Mouse (Mus musculus) embryonic facial prominence, embryonic 15.5 days (tissue): ENCODE measurements around the gene Ppm1n. TPM values are rescaled to one million over a fixed set of nuclear protein-coding genes. Genes with fewer than 3 reads are reported as not detected.

ENCODE experiments used
- ATAC-seq: fragments of 200-750 bp; cut with Nextera tagmentation; 2 replicates; pipeline ENCODE4 v1.8.0; 2017; ENCODE audit warnings: low read depth, moderate TSS enrichment; ENCODE audit not compliant: insufficient number of reproducible peaks, low FRiP score, low TSS enrichment
- H3K27ac ChIP-seq: fragments of 300-500 bp; sonication (generic); replicated peaks from 2 replicates; pipeline ENCODE4 v1.5.1; 2015; ENCODE audit warnings: mild to moderate bottlenecking, inconsistent platforms
- H3K27me3 ChIP-seq: fragments of 300-500 bp; sonication (generic); 2 replicates; pipeline ENCODE4 v1.6.1; 2015; ENCODE audit warnings: inconsistent platforms
- H3K36me3 ChIP-seq: fragments of 300-500 bp; sonication (generic); 2 replicates; pipeline ENCODE4 v1.6.1; 2015; ENCODE audit warnings: mild to moderate bottlenecking, inconsistent platforms
- H3K4me1 ChIP-seq: fragments of 300-500 bp; sonication (generic); 2 replicates; pipeline ENCODE4 v1.6.1; 2015; ENCODE audit warnings: inconsistent platforms
- H3K4me2 ChIP-seq: fragments of 300-500 bp; sonication (generic); replicated peaks from 2 replicates; pipeline ENCODE4 v1.6.1; 2015; ENCODE audit warnings: mild to moderate bottlenecking, inconsistent platforms
- H3K4me3 ChIP-seq: fragments of 300-500 bp; sonication (generic); replicated peaks from 2 replicates; pipeline ENCODE4 v1.5.1; 2015; ENCODE audit warnings: mild to moderate bottlenecking, inconsistent platforms
- H3K9ac ChIP-seq: fragments of 300-500 bp; sonication (generic); 2 replicates; pipeline ENCODE4 v1.6.1; 2015; ENCODE audit warnings: inconsistent platforms
- H3K9me3 ChIP-seq: fragments of 300-500 bp; sonication (generic); replicated peaks from 2 replicates; pipeline ENCODE4 v1.6.1; 2016; ENCODE audit warnings: inconsistent platforms
- WGBS: fragments of 180-500 bp; shearing (Covaris S2); methylation state at CpG from one replicate; pipeline ENCODE4 v1.1.7; 2015; 5-methylcytosine and 5-hydroxymethylcytosine counted together
- polyA plus RNA-seq: library from polyadenylated mRNA; unstranded; fragments of >200 nt; fragmentation: Nextera tagmentation; extraction: Ambion mirVana; gene quantifications from 2 replicates; pipeline ENCODE4 v1.2.1, GENCODE M21; 2015

Gene Ppm1n
- polyA plus RNA-seq, 1 experiment from 2014 or later: 0.41 TPM

DNA sequence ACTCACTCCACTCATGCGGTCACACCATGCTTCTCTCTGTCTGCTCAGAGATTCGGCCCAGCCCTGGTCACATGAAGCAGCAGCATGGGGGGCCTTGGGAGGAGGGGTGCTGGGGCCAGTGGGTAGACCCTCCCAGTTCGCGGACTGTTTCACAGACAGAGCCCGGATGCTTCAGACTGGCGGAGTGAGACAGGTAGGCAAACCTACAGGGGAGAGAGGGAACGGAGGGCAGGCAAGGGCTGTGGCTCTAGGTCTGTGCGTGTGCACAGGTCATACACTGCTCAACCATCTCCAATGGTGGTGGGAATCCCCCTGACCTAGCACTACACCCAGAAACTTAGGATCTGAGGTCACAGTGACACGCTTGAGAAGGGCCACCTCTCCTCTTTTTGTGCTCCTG lies 39.6 kb upstream of the Ppm1n start:
- 15% methylated on average over 9 of the region's 9 CpGs for WGBS
- Histone ChIP-seq H3K4me3 (peak overlapping the region; percentile 57), H3K27me3 (peaks cover 16% of the 10 kb centered on the region), H3K4me1 (peaks cover 17% of the 10 kb centered on the region), H3K27ac (no peak overlapping the region), H3K4me2 (peak overlapping the region; percentile 90), H3K9ac (peak overlapping the region; percentile 33; the same call in 1 of the 2 replicates), H3K9me3 (no peaks in the 10 kb centered on the region), H3K36me3 (no peaks in the 10 kb centered on the region)
- peak; percentile 26 for ATAC-seq

DNA sequence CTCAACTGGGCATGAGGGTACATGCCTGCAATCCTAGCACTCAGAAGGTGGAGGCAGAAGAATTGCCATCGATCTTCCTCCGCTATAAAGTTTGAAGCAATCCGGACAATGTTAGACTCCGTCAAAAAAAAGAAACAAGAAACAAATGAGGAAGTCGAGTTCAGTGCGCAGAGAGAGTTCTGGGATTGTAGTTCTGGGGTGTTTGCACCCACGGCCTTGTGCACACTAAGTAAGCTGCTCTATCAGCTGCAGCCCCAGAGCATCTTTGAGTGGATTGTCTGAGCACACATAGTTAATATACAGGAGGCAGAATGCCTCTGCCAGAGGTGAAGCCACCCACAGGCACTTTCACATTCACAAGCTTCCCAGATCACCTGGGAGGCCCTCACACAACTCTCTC lies 38.8 kb upstream of the Ppm1n start:
- no peak overlapping the region for H3K27ac ChIP-seq
- peaks cover 17% of the 10 kb centered on the region for H3K4me1 ChIP-seq
- 68% methylated on average over 7 of the region's 7 CpGs for WGBS
- H3K9ac ChIP-seq: no peak overlapping the region
- H3K36me3 ChIP-seq: no peaks in the 10 kb centered on the region
- H3K27me3 ChIP-seq: peaks cover 23% of the 10 kb centered on the region
- no peak overlapping the region for H3K4me3 ChIP-seq
- no peaks in the 10 kb centered on the region for H3K9me3 ChIP-seq
- H3K4me2 ChIP-seq: no peak overlapping the region
- ATAC-seq: no peak

GRCm38 (mm10) chr7:19318201-19318600 lies 38.3 kb upstream of the Ppm1n start:
- Histone ChIP-seq H3K9me3 (no peaks in the 10 kb centered on the region), H3K4me2 (no peak overlapping the region), H3K27ac (no peak overlapping the region), H3K4me1 (peaks cover 17% of the 10 kb centered on the region), H3K27me3 (peaks cover 23% of the 10 kb centered on the region), H3K4me3 (no peak overlapping the region), H3K36me3 (no peaks in the 10 kb centered on the region), H3K9ac (no peak overlapping the region)
- WGBS: 65% methylated on average over 2 of the region's 2 CpGs
- no peak for ATAC-seq

DNA sequence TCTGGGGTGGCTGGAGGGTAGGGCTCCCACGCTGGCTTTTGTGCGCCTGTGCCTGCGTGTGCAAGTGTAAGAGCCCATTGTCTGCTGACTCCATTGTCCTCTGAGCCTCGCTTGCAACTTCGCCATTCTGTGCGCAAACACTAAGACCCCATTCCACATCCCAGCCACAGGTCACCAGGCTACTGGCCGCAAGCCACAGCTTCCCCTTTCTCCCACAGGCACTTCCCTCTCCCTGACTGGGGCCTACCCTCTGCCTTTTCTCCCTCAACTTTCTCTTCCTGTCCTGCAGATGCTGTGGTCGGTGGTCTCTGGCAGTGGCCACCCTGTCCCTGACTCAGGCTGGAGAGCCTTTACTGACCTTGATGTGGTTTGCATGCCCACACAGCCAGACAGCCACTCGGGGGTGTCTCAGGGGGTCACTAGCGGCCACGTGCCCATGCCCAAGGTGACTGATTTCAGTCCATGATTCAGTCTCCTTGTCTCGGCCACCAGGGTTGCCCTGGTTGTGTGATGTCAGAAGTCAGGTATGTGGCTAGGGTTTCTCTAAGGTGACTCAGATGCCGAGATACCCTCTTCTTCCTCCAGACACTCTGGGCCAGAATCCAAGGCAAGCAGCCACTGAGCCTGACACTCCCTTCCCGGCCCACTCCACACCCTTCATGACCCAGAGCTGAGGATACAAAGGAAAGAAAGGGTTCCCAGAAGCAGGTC lies 36.7 kb upstream of the Ppm1n start:
- no peak overlapping the region for H3K9ac ChIP-seq
- H3K27me3 ChIP-seq: peaks cover 23% of the 10 kb centered on the region
- H3K4me2 ChIP-seq: no peak overlapping the region
- no peak overlapping the region for H3K4me3 ChIP-seq
- peaks cover 13% of the 10 kb centered on the region for H3K4me1 ChIP-seq
- no peak for ATAC-seq
- 59% methylated on average over 14 of the region's 14 CpGs for WGBS
- no peaks in the 10 kb centered on the region for H3K9me3 ChIP-seq
- H3K36me3 ChIP-seq: no peaks in the 10 kb centered on the region
- H3K27ac ChIP-seq: no peak overlapping the region

DNA sequence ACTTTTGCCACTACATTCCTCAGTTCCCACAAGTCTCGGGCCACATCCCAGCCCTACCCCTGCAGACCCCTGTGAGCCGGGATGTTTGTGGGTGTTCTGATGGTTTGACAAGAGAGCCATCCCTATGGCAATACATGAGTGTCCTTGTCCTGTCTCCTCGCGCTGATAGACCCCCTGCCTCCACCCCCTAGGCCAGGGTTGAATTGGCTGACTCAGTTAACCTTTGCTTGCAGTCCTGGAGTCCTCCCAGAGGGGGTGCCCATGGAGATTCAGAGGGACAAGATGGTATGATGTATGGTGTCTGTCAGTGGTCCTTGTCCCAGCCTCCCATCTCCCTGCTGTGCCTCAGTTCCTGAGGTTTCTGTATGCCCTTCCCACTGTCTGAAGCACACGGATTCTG lies 34.2 kb upstream of the Ppm1n start:
- Histone ChIP-seq H3K4me3 (no peak overlapping the region), H3K4me2 (no peak overlapping the region), H3K27me3 (peaks cover 23% of the 10 kb centered on the region), H3K36me3 (no peaks in the 10 kb centered on the region), H3K9ac (no peak overlapping the region), H3K27ac (no peak overlapping the region), H3K4me1 (peaks cover 10% of the 10 kb centered on the region), H3K9me3 (no peaks in the 10 kb centered on the region)
- no peak for ATAC-seq
- 42% methylated on average over 5 of the region's 5 CpGs for WGBS

GRCm38 (mm10) chr7:19311991-19312390 lies 32.1 kb upstream of the Ppm1n start:
- Histone ChIP-seq H3K27me3 (peaks cover 17% of the 10 kb centered on the region), H3K4me3 (no peak overlapping the region), H3K36me3 (no peaks in the 10 kb centered on the region), H3K4me1 (peaks cover 20% of the 10 kb centered on the region), H3K9ac (no peak overlapping the region), H3K27ac (no peak overlapping the region), H3K4me2 (no peak overlapping the region), H3K9me3 (no peaks in the 10 kb centered on the region)
- 37% methylated on average over 4 of the region's 4 CpGs for WGBS
- no peak for ATAC-seq

DNA sequence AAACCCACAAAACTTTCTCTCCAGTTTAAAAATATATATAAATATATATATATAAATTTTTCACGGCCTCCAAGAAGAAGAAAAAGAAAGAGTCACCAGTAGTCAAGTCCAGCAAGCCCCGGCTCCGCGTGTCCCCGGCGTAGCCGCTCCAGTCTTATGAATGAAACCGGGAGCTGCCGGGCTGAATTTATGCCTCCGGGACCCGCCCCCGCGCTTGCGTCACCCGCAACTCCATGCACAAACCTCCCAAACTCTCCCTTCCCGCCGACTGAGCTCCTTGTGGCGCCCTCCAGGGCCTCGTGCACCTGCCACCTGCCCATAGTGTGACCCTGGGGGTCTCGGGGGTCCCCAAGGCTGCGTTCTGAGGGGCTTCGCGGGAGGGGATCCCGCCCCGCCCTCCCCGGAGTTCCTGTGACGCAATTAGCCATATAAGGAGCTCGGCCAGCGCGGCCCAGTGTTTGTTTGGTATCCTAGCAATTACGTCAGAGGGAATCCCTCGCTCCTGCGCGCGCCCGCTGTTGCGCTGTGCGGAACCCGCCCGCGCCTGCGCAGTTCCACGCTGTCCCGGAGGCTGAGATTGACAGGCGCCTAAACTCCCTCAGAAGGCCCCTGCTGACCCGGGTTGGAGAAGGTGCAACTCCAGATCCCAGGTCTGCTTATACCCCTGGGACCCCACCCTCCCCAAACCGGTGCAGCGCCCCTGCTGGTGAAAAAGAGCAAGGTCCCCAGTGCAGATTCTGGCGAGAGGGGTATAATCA lies 30.2 kb upstream of the Ppm1n start, which contains the start of gene Fosb:
Gene Fosb, minus strand, starts transcription at position 168 of the 758 bp plus-strand sequence.
- under 1% methylated on average over 49 of the region's 49 CpGs for WGBS
- Histone ChIP-seq H3K9ac (peak within 1 kb of the TSS; percentile 61), H3K27ac (0 out of 2 replicates have a peak within 1 kb of the TSS, but pooled peaks have one; percentile 19), H3K4me1 (peaks cover 24% of the 10 kb centered on the region), H3K9me3 (no peaks in the 10 kb centered on the region), H3K36me3 (no peaks in the 10 kb centered on the region), H3K4me2 (peak within 1 kb of the TSS; percentile 97), H3K4me3 (peak within 1 kb of the TSS; percentile 77), H3K27me3 (peaks cover 35% of the 10 kb centered on the region)
- ATAC-seq: peak; percentile 84

DNA sequence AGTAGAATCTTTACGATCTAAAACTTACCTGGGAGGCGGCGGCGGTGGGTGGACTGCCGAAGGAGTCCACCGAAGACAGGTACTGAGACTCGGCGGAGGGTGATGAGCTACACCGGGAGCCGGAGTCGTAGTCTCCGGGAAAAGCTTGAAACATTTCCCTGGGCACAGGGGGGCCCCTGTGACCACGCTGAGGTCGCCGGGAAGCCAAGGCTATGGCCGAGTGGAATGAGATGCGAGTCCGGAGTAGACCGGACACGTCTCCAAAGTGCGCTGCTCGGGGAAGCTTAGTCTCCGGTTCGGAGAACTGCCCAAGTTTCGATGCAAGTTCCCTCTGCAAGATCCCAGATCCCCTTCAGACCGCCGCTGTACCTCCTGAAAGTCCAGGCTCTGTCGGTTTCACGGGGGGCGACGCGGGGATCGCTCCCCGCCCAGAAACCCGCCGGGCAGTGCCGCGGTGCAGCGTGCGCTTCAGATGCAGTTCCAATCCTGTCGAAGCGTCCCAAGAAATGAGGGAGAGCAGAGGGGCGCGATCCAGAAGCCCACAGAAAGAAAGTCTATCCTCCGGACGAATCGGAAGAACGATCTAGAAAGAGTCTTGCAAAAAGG lies 29.5 kb upstream of the Ppm1n start:
- peak overlapping the region; percentile 16; the same call in 1 of the 2 replicates for H3K9ac ChIP-seq
- no peak overlapping the region for H3K27ac ChIP-seq
- H3K36me3 ChIP-seq: no peaks in the 10 kb centered on the region
- H3K9me3 ChIP-seq: no peaks in the 10 kb centered on the region
- 1% methylated on average over 48 of the region's 48 CpGs for WGBS
- H3K4me3 ChIP-seq: peak overlapping the region; percentile 77
- H3K4me2 ChIP-seq: peak overlapping the region; percentile 97
- no peak for ATAC-seq
- H3K27me3 ChIP-seq: peaks cover 37% of the 10 kb centered on the region
- peaks cover 31% of the 10 kb centered on the region for H3K4me1 ChIP-seq

DNA sequence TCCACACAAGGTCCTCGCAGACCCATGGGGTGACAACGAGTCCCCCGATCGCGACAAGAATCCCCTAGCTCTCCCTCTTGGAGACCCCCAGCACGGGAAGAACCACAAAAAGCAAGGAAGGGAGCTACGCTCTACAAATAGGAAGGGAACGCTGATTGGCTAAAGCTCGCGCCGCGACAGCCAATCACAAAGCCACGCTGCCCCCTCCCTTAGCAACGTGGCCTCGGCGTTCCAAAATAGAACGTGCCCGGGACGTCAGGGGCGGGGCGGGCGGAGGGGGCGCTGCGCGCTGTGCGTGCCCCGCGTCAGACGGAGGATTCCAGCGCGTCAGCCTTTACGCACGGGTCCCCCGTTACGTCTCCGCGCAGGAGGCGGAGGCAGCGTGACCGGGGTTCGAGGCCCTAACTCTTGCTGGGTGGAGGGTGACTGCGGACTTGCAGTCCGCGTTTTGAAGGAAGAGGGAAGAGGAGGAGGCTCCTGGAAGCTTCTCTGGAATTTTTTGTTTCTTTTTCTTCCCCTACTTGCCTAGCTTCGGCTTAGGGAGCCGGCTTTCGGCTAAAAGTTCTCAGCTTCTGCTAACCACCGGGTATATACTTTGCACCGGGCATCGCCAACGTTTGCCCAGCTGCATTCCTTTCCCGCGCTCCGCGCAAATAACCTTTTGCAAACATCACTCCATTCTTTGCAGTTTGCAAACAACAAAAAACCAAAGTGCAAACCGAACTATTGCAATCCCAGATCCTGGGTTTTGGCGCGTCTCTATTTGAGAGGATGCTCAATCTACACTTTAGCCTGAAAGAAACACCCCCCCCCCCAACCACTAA lies 28.8 kb upstream of the Ppm1n start:
- under 1% methylated on average over 58 of the region's 58 CpGs for WGBS
- peaks cover 38% of the 10 kb centered on the region for H3K27me3 ChIP-seq
- peak; percentile 90 for ATAC-seq

GRCm38 (mm10) chr7:19307739-19308453 lies 28.0 kb upstream of the Ppm1n start:
- 3% methylated on average over 18 of the region's 18 CpGs for WGBS
- Histone ChIP-seq H3K4me1 (peaks cover 41% of the 10 kb centered on the region), H3K9ac (peak overlapping the region; percentile 35), H3K9me3 (no peaks in the 10 kb centered on the region), H3K4me2 (peak overlapping the region; percentile 97), H3K36me3 (no peaks in the 10 kb centered on the region), H3K27ac (peak overlapping the region; percentile 87), H3K27me3 (peaks cover 46% of the 10 kb centered on the region), H3K4me3 (peak overlapping the region; percentile 77)
- ATAC-seq: peak; percentile 64

More for the DNA sequence above, 28.8 kb upstream of the Ppm1n start:
- Histone ChIP-seq H3K36me3 (no peaks in the 10 kb centered on the region), H3K4me1 (peaks cover 38% of the 10 kb centered on the region), H3K4me2 (peak overlapping the region; percentile 97), H3K9ac (peak overlapping the region; percentile 35; the same call in 1 of the 2 replicates), H3K4me3 (peak overlapping the region; percentile 77), H3K27ac (peak overlapping the region; percentile 87), H3K9me3 (no peaks in the 10 kb centered on the region)
